Mouse (Mus musculus): ENCODE data around the gene Fyco1. TPM values are rescaled to one million over a fixed set of nuclear protein-coding genes. Genes with fewer than 3 reads are reported as not detected.

Fyco1 gene
- polyA plus RNA-seq, 1 experiment from 2014 or later: 13.5 TPM

DNA sequence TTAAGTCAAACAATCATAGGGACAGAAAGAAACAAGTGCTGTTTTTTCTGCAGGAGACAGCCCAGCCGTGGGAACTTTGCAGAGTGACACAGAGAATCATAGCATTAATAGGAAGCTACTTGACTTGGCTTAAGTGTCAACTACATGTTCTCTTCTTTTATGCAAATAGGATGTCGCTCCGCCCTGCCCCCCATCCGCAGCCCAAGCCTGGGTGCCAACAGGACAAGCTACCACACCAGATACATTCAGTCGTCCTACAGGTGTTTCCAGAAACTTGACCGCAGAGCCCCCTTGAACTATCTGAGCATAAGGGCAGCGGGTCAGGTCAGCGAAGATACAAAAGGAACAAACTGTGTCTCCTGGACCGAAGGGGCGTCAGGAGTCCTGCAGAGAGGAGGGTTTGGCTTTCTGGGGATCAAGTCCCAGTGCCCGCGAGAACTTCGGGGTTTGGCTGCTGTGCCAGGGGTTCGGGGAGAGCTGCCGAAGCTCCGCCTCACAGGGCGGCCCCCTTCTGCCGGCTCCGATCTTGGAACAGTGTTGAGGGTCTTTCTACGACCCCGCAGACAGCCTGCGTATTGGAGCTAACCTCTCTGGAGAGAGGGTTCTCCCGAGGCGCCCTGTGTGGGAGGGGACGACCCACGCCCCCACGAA, 512 bp downstream of the Fyco1 start:
- Histone ChIP-seq H3K27me3 (ENCODE audit: control insufficient read depth, insufficient read depth, low read length) (no peaks in the 10 kb centered on the region), H3K36me3 (ENCODE audit: control insufficient read depth, insufficient read depth, low read length) (no peaks in the 10 kb centered on the region), H3K9ac (replicated peaks; ENCODE audit: low read depth, low read length) (peak overlapping the region; percentile 49), H3K4me3 (ENCODE audit: low read depth, low read length) (peak overlapping the region; percentile 51), H3K4me2 (ENCODE audit: low read depth, low read length) (peak overlapping the region; percentile 67), H3K4me1 (ENCODE audit: control insufficient read depth, insufficient read depth, low read length) (0 out of 2 replicates have a peak, but pooled peaks cover 5% of the 10 kb centered on the region), H3K9me3 (ENCODE audit: control insufficient read depth, low read length) (no peaks in the 10 kb centered on the region), H3K27ac (ENCODE audit: low read depth, low read length) (peak overlapping the region; percentile 70)
- under 1% methylated on average over 27 of the region's 27 CpGs for WGBS
- ATAC-seq (ENCODE audit: low read depth): peak; percentile 5; the same call in 1 of the 2 replicates

DNA sequence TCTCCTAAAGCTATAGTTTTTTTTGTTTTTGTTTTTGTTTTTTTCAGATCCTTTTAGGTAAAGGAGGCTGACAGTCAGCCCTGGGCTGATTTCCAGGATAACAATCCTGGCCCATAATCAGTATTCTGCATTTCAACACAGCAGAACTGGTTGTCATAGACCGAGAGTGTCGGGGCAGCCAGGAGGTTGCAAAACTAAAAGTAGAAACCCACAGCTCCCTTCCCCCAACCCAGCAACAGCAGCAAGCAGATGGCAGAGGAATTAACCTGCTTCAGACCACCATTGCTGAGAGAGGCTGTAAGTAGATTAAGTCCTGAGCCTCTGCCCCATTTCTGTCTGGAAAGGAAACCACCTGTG, 1.0 kb downstream of the Fyco1 start:
- WGBS: 29% methylated on average over 2 of the region's 2 CpGs
- Histone ChIP-seq H3K9ac (replicated peaks; ENCODE audit: low read depth, low read length) (0 out of 2 replicates have a peak overlapping the region, but pooled peaks have one; percentile 11), H3K4me2 (ENCODE audit: low read depth, low read length) (peak overlapping the region; percentile 67), H3K9me3 (ENCODE audit: control insufficient read depth, low read length) (no peaks in the 10 kb centered on the region), H3K27ac (ENCODE audit: low read depth, low read length) (no peak overlapping the region), H3K27me3 (ENCODE audit: control insufficient read depth, insufficient read depth, low read length) (no peaks in the 10 kb centered on the region), H3K36me3 (ENCODE audit: control insufficient read depth, insufficient read depth, low read length) (no peaks in the 10 kb centered on the region), H3K4me1 (ENCODE audit: control insufficient read depth, insufficient read depth, low read length) (0 out of 2 replicates have a peak, but pooled peaks cover 5% of the 10 kb centered on the region), H3K4me3 (ENCODE audit: low read depth, low read length) (peak overlapping the region; percentile 51)
- ATAC-seq (ENCODE audit: low read depth): no peak

DNA sequence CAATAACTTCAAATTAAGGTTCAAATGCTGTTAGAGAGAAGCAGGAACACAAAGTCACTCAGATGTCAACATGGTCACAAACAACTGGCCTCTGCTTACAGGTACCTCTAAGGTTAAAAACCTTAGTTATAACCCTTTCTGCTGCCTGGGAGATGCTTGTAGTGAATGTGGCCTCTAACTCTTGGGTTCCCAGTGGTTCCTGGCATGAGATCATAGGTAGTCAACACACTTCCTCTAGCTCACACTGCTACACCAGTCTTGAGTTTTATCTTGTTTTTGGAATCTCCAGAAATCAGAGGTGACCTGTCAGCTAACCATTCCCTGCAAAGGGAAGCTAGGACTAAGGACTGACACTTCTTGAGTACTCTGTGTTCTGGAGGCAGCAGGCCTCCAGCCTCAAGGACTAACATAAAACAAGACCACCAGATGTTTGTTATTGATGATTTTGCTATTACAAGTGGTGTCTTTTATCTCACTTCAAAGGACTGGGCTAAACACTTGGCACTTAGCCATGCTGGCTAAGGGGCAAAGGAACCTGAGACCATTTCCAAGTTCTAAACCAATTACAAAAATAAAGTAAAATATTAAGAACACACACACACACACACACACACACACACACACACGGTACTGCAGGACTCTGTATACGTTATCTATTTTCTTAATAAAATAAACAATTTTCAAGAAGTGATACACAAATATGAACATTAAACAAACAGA, 1.6 kb downstream of the Fyco1 start:
- 79% methylated on average over 2 of the region's 2 CpGs for WGBS
- ATAC-seq (ENCODE audit: low read depth): no peak
- H3K4me1 ChIP-seq (ENCODE audit: control insufficient read depth, insufficient read depth, low read length): 0 out of 2 replicates have a peak, but pooled peaks cover 5% of the 10 kb centered on the region

DNA sequence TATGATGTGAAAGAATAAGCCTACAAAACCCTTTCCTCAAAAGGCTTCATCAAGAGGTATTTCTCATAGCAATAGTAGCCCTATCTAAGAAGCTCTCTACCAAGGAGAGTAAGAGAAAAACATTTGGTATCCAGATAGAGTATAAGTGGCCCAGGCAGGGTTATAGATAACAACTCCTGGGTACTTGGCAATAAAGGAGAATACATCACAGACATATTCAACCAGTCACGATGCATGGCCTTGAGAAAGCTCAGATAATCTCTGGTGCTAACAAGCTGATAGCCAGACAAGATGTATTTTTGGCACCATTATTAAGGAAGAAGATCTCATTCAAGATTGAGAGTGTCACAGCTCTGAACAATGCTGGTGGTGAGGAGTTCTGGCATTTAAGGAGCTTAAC, 5.2 kb downstream of the Fyco1 start:
- Histone ChIP-seq H3K9ac (replicated peaks; ENCODE audit: low read depth, low read length) (no peak overlapping the region), H3K27me3 (ENCODE audit: control insufficient read depth, insufficient read depth, low read length) (no peaks in the 10 kb centered on the region), H3K9me3 (ENCODE audit: control insufficient read depth, low read length) (no peaks in the 10 kb centered on the region), H3K4me1 (ENCODE audit: control insufficient read depth, insufficient read depth, low read length) (0 out of 2 replicates have a peak, but pooled peaks cover 2% of the 10 kb centered on the region), H3K4me2 (ENCODE audit: low read depth, low read length) (no peak overlapping the region), H3K27ac (ENCODE audit: low read depth, low read length) (no peak overlapping the region), H3K4me3 (ENCODE audit: low read depth, low read length) (no peak overlapping the region), H3K36me3 (ENCODE audit: control insufficient read depth, insufficient read depth, low read length) (no peaks in the 10 kb centered on the region)
- ATAC-seq (ENCODE audit: low read depth): no peak
- 95% methylated on average over 1 of the region's 1 CpGs for WGBS

More for the DNA sequence above, 1.6 kb downstream of the Fyco1 start:
- H3K36me3 ChIP-seq (ENCODE audit: control insufficient read depth, insufficient read depth, low read length): no peaks in the 10 kb centered on the region
- no peaks in the 10 kb centered on the region for H3K27me3 ChIP-seq (ENCODE audit: control insufficient read depth, insufficient read depth, low read length)
- H3K9ac ChIP-seq (replicated peaks; ENCODE audit: low read depth, low read length): no peak overlapping the region
- no peak overlapping the region for H3K4me3 ChIP-seq (ENCODE audit: low read depth, low read length)
- no peaks in the 10 kb centered on the region for H3K9me3 ChIP-seq (ENCODE audit: control insufficient read depth, low read length)
- no peak overlapping the region for H3K4me2 ChIP-seq (ENCODE audit: low read depth, low read length)
- no peak overlapping the region for H3K27ac ChIP-seq (ENCODE audit: low read depth, low read length)

DNA sequence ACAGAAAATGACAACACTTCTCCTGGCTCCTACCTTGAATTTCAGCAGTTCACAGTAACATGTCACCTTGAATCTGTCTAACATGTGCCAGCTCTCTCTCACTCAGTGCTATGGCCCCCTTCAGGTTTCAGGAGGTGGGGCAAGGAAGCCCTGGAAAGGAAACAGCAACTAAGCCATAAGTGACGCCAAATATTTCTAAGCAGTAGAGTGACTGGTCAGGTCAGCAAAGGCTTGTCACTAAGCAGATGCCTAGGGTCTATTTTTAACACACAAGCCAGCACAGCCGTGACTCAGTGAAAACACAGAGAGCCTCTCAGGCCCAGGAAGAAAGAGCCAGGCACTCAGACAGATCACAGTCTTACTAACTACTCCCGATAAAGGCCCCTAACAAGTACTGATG, 6.6 kb downstream of the Fyco1 start:
- no peak overlapping the region for H3K4me3 ChIP-seq (ENCODE audit: low read depth, low read length)
- H3K9me3 ChIP-seq (ENCODE audit: control insufficient read depth, low read length): no peaks in the 10 kb centered on the region
- WGBS: 81% methylated on average over 3 of the region's 3 CpGs
- no peak overlapping the region for H3K4me2 ChIP-seq (ENCODE audit: low read depth, low read length)
- no peak overlapping the region for H3K27ac ChIP-seq (ENCODE audit: low read depth, low read length)
- H3K9ac ChIP-seq (replicated peaks; ENCODE audit: low read depth, low read length): no peak overlapping the region
- no peaks in the 10 kb centered on the region for H3K36me3 ChIP-seq (ENCODE audit: control insufficient read depth, insufficient read depth, low read length)
- no peaks in the 10 kb centered on the region for H3K4me1 ChIP-seq (ENCODE audit: control insufficient read depth, insufficient read depth, low read length)
- no peak for ATAC-seq (ENCODE audit: low read depth)
- no peaks in the 10 kb centered on the region for H3K27me3 ChIP-seq (ENCODE audit: control insufficient read depth, insufficient read depth, low read length)

DNA sequence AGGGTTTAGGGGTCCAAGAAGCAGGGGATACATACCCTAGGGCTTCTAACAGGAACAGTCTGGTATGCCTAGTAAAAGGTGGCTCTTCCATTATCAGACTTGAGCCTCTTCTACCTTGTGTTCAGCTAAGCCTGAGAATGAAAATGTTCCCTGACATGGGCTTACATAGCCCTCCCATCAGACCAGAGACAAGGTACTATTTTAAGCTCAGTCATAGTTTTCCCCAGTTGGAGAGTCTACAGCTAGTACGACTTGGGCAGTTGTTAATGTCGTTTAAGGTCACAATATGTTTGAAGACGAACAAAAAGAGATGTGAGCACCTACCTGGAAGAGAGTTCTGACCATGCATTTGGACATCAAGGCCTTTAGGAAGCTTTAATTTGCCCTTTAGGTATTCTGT, 7.2 kb downstream of the Fyco1 start:
- no peak overlapping the region for H3K4me2 ChIP-seq (ENCODE audit: low read depth, low read length)
- H3K36me3 ChIP-seq (ENCODE audit: control insufficient read depth, insufficient read depth, low read length): no peaks in the 10 kb centered on the region
- H3K4me3 ChIP-seq (ENCODE audit: low read depth, low read length): no peak overlapping the region
- no peak for ATAC-seq (ENCODE audit: low read depth)
- H3K9ac ChIP-seq (replicated peaks; ENCODE audit: low read depth, low read length): no peak overlapping the region
- no peaks in the 10 kb centered on the region for H3K4me1 ChIP-seq (ENCODE audit: control insufficient read depth, insufficient read depth, low read length)
- no peaks in the 10 kb centered on the region for H3K9me3 ChIP-seq (ENCODE audit: control insufficient read depth, low read length)
- no peak overlapping the region for H3K27ac ChIP-seq (ENCODE audit: low read depth, low read length)
- 86% methylated on average over 3 of the region's 3 CpGs for WGBS
- no peaks in the 10 kb centered on the region for H3K27me3 ChIP-seq (ENCODE audit: control insufficient read depth, insufficient read depth, low read length)

DNA sequence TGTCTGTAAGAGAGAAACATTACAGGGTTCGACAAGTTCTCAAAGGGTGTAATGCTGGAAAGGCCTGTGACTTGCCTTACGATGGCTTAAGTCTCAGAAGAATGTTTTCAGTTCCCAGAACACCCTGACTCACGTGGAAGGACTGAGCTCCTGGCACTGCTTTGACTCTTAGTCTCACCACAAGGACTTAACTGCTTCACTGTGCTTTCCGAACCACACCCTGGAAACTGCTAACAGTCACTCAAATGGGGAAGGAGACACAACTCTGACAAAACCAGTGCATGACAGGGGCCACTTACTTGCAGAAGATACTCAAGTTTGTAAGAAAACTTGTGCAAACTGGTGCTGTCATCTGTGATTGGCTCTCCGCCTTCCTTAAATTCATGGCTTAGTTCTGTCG, 11.5 kb downstream of the Fyco1 start:
- H3K9me3 ChIP-seq (ENCODE audit: control insufficient read depth, low read length): no peaks in the 10 kb centered on the region
- H3K4me1 ChIP-seq (ENCODE audit: control insufficient read depth, insufficient read depth, low read length): no peaks in the 10 kb centered on the region
- H3K9ac ChIP-seq (replicated peaks; ENCODE audit: low read depth, low read length): no peak overlapping the region
- no peak overlapping the region for H3K27ac ChIP-seq (ENCODE audit: low read depth, low read length)
- peaks cover 7% of the 10 kb centered on the region for H3K36me3 ChIP-seq (ENCODE audit: control insufficient read depth, insufficient read depth, low read length)
- no peaks in the 10 kb centered on the region for H3K27me3 ChIP-seq (ENCODE audit: control insufficient read depth, insufficient read depth, low read length)
- no peak for ATAC-seq (ENCODE audit: low read depth)
- no peak overlapping the region for H3K4me2 ChIP-seq (ENCODE audit: low read depth, low read length)
- whole genome bisulfite sequencing: 96% methylated on average over 6 of the region's 6 CpGs
- no peak overlapping the region for H3K4me3 ChIP-seq (ENCODE audit: low read depth, low read length)

DNA sequence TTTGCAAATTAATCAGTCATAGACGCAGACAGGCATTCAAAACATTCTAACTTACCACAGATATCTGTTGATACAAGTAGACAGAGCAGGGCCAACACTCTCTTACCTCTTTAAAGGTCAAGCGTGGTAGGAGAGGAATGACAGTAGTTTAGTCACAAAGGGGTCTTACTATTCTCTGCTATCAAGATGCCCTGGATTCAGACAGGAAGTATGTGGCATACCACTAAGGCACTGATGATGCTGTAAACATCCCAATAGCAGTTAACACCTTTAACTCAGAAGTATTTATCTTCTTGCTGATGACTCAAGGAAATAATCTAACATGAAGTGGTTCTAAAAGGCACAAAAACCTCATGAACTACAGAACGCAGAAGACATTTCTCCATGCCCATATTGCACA, 15.8 kb downstream of the Fyco1 start:
- H3K36me3 ChIP-seq (ENCODE audit: control insufficient read depth, insufficient read depth, low read length): peaks cover 7% of the 10 kb centered on the region

DNA sequence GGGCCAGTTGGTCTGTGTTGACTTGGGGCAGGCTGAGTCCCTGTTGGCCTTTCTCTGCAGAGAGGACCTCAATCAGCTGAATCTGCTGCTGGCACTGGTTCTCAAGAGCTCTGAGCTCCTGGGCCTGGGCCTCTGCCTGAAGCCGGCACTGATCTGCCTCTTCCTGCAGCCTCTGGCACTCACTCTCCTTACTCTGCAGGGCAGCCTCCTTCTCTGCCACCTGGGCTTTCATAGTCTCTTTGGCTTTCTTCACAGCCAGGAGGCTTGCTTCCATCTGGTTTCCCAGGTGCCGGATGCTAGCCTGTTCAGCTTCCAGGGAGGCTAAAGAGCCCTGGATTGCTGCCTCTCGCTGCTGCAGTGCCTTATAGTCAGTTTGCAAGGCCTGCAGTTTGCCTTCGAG, 22.8 kb downstream of the Fyco1 start:
- Histone ChIP-seq H3K9ac (replicated peaks; ENCODE audit: low read depth, low read length) (no peak overlapping the region), H3K9me3 (ENCODE audit: control insufficient read depth, low read length) (no peaks in the 10 kb centered on the region), H3K4me1 (ENCODE audit: control insufficient read depth, insufficient read depth, low read length) (no peaks in the 10 kb centered on the region), H3K27ac (ENCODE audit: low read depth, low read length) (no peak overlapping the region), H3K36me3 (ENCODE audit: control insufficient read depth, insufficient read depth, low read length) (peaks cover 17% of the 10 kb centered on the region), H3K4me3 (ENCODE audit: low read depth, low read length) (no peak overlapping the region), H3K4me2 (ENCODE audit: low read depth, low read length) (no peak overlapping the region), H3K27me3 (ENCODE audit: control insufficient read depth, insufficient read depth, low read length) (no peaks in the 10 kb centered on the region)
- WGBS: 94% methylated on average over 4 of the region's 4 CpGs
- ATAC-seq (ENCODE audit: low read depth): no peak

More for the DNA sequence above, 15.8 kb downstream of the Fyco1 start:
- H3K9me3 ChIP-seq (ENCODE audit: control insufficient read depth, low read length): no peaks in the 10 kb centered on the region
- no peak overlapping the region for H3K4me3 ChIP-seq (ENCODE audit: low read depth, low read length)
- no peak overlapping the region for H3K27ac ChIP-seq (ENCODE audit: low read depth, low read length)
- H3K27me3 ChIP-seq (ENCODE audit: control insufficient read depth, insufficient read depth, low read length): no peaks in the 10 kb centered on the region
- 94% methylated on average over 3 of the region's 3 CpGs for WGBS
- H3K4me1 ChIP-seq (ENCODE audit: control insufficient read depth, insufficient read depth, low read length): no peaks in the 10 kb centered on the region
- no peak for ATAC-seq (ENCODE audit: low read depth)
- H3K4me2 ChIP-seq (ENCODE audit: low read depth, low read length): no peak overlapping the region
- H3K9ac ChIP-seq (replicated peaks; ENCODE audit: low read depth, low read length): no peak overlapping the region

Measured in neural tube, embryonic 14.5 days (tissue).